Comparison of ENCODE assay signal across 10 mouse cellular contexts in genomic region chr1:136045774-136046173, GRCm38 (mm10). TPM values are rescaled to one million over a fixed set of nuclear protein-coding genes. Genes with fewer than 3 reads are reported as not detected.
DNase-seq lines count a peak whose midpoint lies in the region; ATAC-seq lines count a peak whose summit lies in the region.
"Had no signal": no experiment of that assay in that cellular context is flagged by ENCODE, and none has a peak within 500 bp of the region (broad histone marks: within the 10 kb centered on the region; RNA-seq: fewer than 3 reads in every experiment).

No protein-coding gene starts in this region.

- H3K4me3 ChIP-seq in heart, embryonic 10.5 days = no peak overlapping the region
- H3K4me3 ChIP-seq: embryonic facial prominence, embryonic 15.5 days had no signal

- DNase-seq in heart, adult 8-10 months (ENCODE audit: low spot score) = peak; percentile 28
- no peak for DNase-seq in heart, embryonic 10.5 days (ENCODE audit: low spot score)
- DNase-seq in MEL-GATA-1-ER (ENCODE audit: extremely low read depth, low read depth) = peak; percentile 13
- DNase-seq in cerebellum, postnatal 4 days (ENCODE audit: low spot score in 2 of 2) = peak; percentile 54 to 67
- DNase-seq in layer of hippocampus, postnatal 10 days (ENCODE audit: low spot score in 2 of 2) = peak; percentile 79 to 80
- DNase-seq in spleen, postnatal 4 days (ENCODE audit: low spot score in 2 of 2) = peak; percentile 42 to 78

- no peaks in the 10 kb centered on the region for H3K9me3 ChIP-seq in heart, embryonic 10.5 days
- H3K9me3 ChIP-seq: embryonic facial prominence, embryonic 15.5 days had no signal

- no peaks in the 10 kb centered on the region for H3K36me3 ChIP-seq in heart, embryonic 10.5 days
- H3K36me3 ChIP-seq: embryonic facial prominence, embryonic 15.5 days had no signal

- ATAC-seq in granulocyte monocyte progenitor cell, adult 5-6 weeks (replicated peaks; ENCODE audit: poor library complexity, severe bottlenecking) = peak; percentile 70
- ATAC-seq in megakaryocyte-erythroid progenitor cell, adult 5-6 weeks (replicated peaks; ENCODE audit: low FRiP score, low TSS enrichment, poor library complexity, severe bottlenecking) = peak; percentile 76

- H3K4me1 ChIP-seq in heart, embryonic 10.5 days = peaks cover 13% of the 10 kb centered on the region

- 18% methylated on average over 4 of the region's 4 CpGs for WGBS in heart, embryonic 10.5 days

- H3K27ac ChIP-seq in heart, embryonic 10.5 days = no peak overlapping the region
- H3K27ac ChIP-seq: embryonic facial prominence, embryonic 15.5 days had no signal

- H3K27me3 ChIP-seq in heart, embryonic 10.5 days (ENCODE audit: insufficient read depth, poor library complexity, severe bottlenecking) = peaks cover 63% of the 10 kb centered on the region

RNA-seq across cellular contexts. Expression of gene Ascl5, which starts 4.8 kb away (rescaled TPM):
- total RNA-seq in heart, adult 8-10 months (2022) = not detected
- not detected in 2 replicates for polyA plus RNA-seq in heart, embryonic 10.5 days (2016; fragmentation: Nextera tagmentation; extraction: Ambion mirVana)
- not detected in 2 replicates for total RNA-seq in granulocyte monocyte progenitor cell, adult 5-6 weeks (2014; fragmentation: Nextera tagmentation)
- total RNA-seq in granulocyte monocyte progenitor cell, adult 5-6 weeks (2017) = not detected in 2 replicates
- total RNA-seq in layer of hippocampus, postnatal 10 days (2021) = under 1 TPM in 1 of 2 experiments, not detected in 1; 0.71 TPM
- total RNA-seq in megakaryocyte-erythroid progenitor cell, adult 5-6 weeks (2014; fragmentation: Nextera tagmentation) = not detected in 2 replicates
- total RNA-seq in megakaryocyte-erythroid progenitor cell, adult 5-6 weeks (2017) = not detected in 2 replicates
- polyA plus RNA-seq: liver, embryonic 16.5 days had no signal

RNA-seq across cellular contexts. Expression of gene Cacna1s, which starts 6.8 kb away (rescaled TPM):
- 10 to 100 TPM; 15.3 to 19.4 (median 18.4) TPM for total RNA-seq in heart, adult 8-10 months (2022)
- polyA plus RNA-seq in heart, embryonic 10.5 days (2016; fragmentation: Nextera tagmentation; extraction: Ambion mirVana) = 1.3 and 1.6 TPM in 2 replicates
- total RNA-seq in granulocyte monocyte progenitor cell, adult 5-6 weeks (2014; fragmentation: Nextera tagmentation) = not detected in 2 replicates
- not detected in 2 replicates for total RNA-seq in granulocyte monocyte progenitor cell, adult 5-6 weeks (2017)
- total RNA-seq in layer of hippocampus, postnatal 10 days (2021) = 1 to 10 TPM in 1 of 2 experiments, under 1 TPM in 1; 0.80 to 1.3 TPM
- total RNA-seq in megakaryocyte-erythroid progenitor cell, adult 5-6 weeks (2014; fragmentation: Nextera tagmentation) = not detected in 2 replicates
- total RNA-seq in megakaryocyte-erythroid progenitor cell, adult 5-6 weeks (2017) = not detected in 2 replicates

RNA-seq across cellular contexts. Expression of gene Tmem9, which starts 37.8 kb away (rescaled TPM):
- total RNA-seq in heart, adult 8-10 months (2022) = 10 to 100 TPM; 12.6 to 21.0 (median 17.3) TPM
- polyA plus RNA-seq in heart, embryonic 10.5 days (2016; fragmentation: Nextera tagmentation; extraction: Ambion mirVana) = 155 and 166 TPM in 2 replicates
- 5.8 and 14.0 TPM in 2 replicates for total RNA-seq in granulocyte monocyte progenitor cell, adult 5-6 weeks (2014; fragmentation: Nextera tagmentation)
- 4.4 and 8.1 TPM in 2 replicates for total RNA-seq in granulocyte monocyte progenitor cell, adult 5-6 weeks (2017)
- 10 to 100 TPM; 69.7 to 81.4 TPM for total RNA-seq in layer of hippocampus, postnatal 10 days (2021)
- total RNA-seq in megakaryocyte-erythroid progenitor cell, adult 5-6 weeks (2014; fragmentation: Nextera tagmentation) = 36.5 and 39.9 TPM in 2 replicates
- 22.8 and 48.0 TPM in 2 replicates for total RNA-seq in megakaryocyte-erythroid progenitor cell, adult 5-6 weeks (2017)

RNA-seq across cellular contexts. Expression of gene Igfn1, which starts 39.6 kb away (rescaled TPM):
- under 1 TPM; 0.05 to 0.16 (median 0.10) TPM for total RNA-seq in heart, adult 8-10 months (2022)
- polyA plus RNA-seq in heart, embryonic 10.5 days (2016; fragmentation: Nextera tagmentation; extraction: Ambion mirVana) = not detected in 2 replicates
- not detected in 2 replicates for total RNA-seq in granulocyte monocyte progenitor cell, adult 5-6 weeks (2014; fragmentation: Nextera tagmentation)
- not detected in 2 replicates for total RNA-seq in granulocyte monocyte progenitor cell, adult 5-6 weeks (2017)
- under 1 TPM; 0.04 to 0.23 TPM for total RNA-seq in layer of hippocampus, postnatal 10 days (2021)
- not detected in 2 replicates for total RNA-seq in megakaryocyte-erythroid progenitor cell, adult 5-6 weeks (2014; fragmentation: Nextera tagmentation)
- total RNA-seq in megakaryocyte-erythroid progenitor cell, adult 5-6 weeks (2017) = not detected in 2 replicates
- polyA plus RNA-seq: liver, embryonic 16.5 days had no signal

Comparison
In these comparisons a context has a peak if more than half of its experiments do, and no peak if none do; other contexts are left out.
1. RNA of gene Cacna1s, which starts 6.8 kb away (total RNA-seq): 15.3 to 19.4 TPM in heart, adult 8-10 months; 0.80 to 1.3 TPM in layer of hippocampus, postnatal 10 days, not detected in granulocyte monocyte progenitor cell, adult 5-6 weeks and not detected in megakaryocyte-erythroid progenitor cell, adult 5-6 weeks; every median in the first group is over 4 times any median in the second.